Mouse (Mus musculus) testis, adult 2 months (tissue): ENCODE measurements around the gene Noct. TPM values are rescaled to one million over a fixed set of nuclear protein-coding genes. Genes with fewer than 3 reads are reported as not detected.

Experiments
- H3K27ac ChIP-seq: fragments of 200-500 bp; 2 replicates; pipeline ENCODE4 v1.5.1; 2012; ENCODE audit warnings: low read depth, low read length; ENCODE audit not compliant: control insufficient read depth, insufficient read depth
- H3K27me3 ChIP-seq: fragments of 200-500 bp; 2 replicates; pipeline ENCODE4 v1.6.1; 2012; ENCODE audit warnings: mild to moderate bottlenecking, low read length, moderate library complexity; ENCODE audit not compliant: control insufficient read depth, insufficient read depth
- H3K36me3 ChIP-seq: fragments of 200-500 bp; 2 replicates; pipeline ENCODE4 v1.6.1; 2012; ENCODE audit warnings: mild to moderate bottlenecking, low read length; ENCODE audit not compliant: control insufficient read depth, insufficient read depth
- H3K4me1 ChIP-seq: fragments of 200-500 bp; 2 replicates; pipeline ENCODE4 v1.6.1; 2012; ENCODE audit warnings: low read length; ENCODE audit not compliant: control insufficient read depth, insufficient read depth
- H3K4me3 ChIP-seq: fragments of 200-500 bp; 2 replicates; pipeline ENCODE4 v1.5.1; 2012; ENCODE audit warnings: low read depth, mild to moderate bottlenecking, low read length, moderate library complexity, mixed read lengths; ENCODE audit not compliant: control insufficient read depth
- CTCF ChIP-seq: fragments of 200-500 bp; IDR thresholded peaks from 2 replicates; pipeline ENCODE4 v1.5.1; 2012; ENCODE audit warnings: low read depth, mild to moderate bottlenecking, inconsistent platforms, low read length, moderate library complexity; ENCODE audit not compliant: control insufficient read depth, insufficient read depth, insufficient replicate concordance
- POLR2A ChIP-seq: fragments of 200-500 bp; IDR thresholded peaks from 2 replicates; pipeline ENCODE4 v1.6.1; 2012; ENCODE audit warnings: low read depth, mild to moderate bottlenecking, inconsistent platforms, low read length, moderate library complexity; ENCODE audit not compliant: control insufficient read depth
- polyA plus RNA-seq: library from polyadenylated mRNA; depleted of rRNA; stranded (reverse); fragments of >200 nt; gene quantifications from 2 replicates; pipeline ENCODE4 v1.2.3, GENCODE M21; 2012

Noct gene
- polyA plus RNA-seq, 1 experiment, result 7.4 TPM

DNA sequence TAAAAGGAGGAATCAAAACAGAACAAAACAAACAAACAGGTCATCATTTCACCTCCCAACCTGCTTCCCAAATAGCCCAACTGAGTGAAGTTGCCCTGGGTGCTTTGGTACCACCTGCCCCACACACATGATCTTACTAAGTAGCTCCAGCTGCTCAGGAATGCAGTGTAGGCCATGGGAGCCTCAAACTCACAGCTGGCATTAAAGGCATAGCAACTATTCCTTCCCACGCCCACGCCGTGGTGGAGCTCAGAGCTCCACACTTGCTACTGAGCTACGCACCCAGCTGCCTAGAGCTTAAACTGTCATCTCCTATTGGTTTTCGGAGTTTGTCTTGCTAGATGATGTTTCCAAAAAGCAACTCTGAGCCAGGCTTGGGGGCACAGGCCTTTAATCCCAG is 5.0 kb upstream of the Noct start:
- peaks cover 6% of the 10 kb centered on the region for H3K4me1 ChIP-seq
- no peak overlapping the region for H3K4me3 ChIP-seq
- H3K36me3 ChIP-seq, result no peaks in the 10 kb centered on the region
- H3K27me3 ChIP-seq, result no peaks in the 10 kb centered on the region
- TF ChIP-seq CTCF, result no peak
- TF ChIP-seq POLR2A, result no peak
- H3K27ac ChIP-seq, result no peak overlapping the region

DNA sequence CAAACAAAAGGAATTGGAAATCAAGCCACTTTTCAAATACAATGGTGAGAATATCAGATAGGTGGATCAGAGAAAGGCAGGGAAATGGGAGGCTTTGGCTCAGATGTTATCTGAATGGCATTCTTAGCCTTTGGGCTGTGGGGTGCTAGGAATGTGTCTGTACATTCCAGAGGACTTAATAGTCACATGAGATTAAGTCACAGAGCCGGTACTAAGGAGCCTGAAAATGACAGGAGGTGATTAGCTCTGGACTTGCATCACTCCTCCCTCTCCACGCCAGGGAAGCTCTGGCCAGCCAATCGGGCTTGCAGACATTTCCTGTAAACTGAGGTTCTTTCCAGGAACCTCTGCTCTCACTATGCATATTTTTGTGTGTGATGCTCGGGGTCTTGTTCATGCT is 3.4 kb upstream of the Noct start:
- peaks cover 7% of the 10 kb centered on the region for H3K4me1 ChIP-seq
- H3K36me3 ChIP-seq, result no peaks in the 10 kb centered on the region
- H3K4me3 ChIP-seq, result no peak overlapping the region
- no peak overlapping the region for H3K27ac ChIP-seq
- H3K27me3 ChIP-seq, result no peaks in the 10 kb centered on the region
- TF ChIP-seq CTCF, result no peak
- no peak for TF ChIP-seq POLR2A

DNA sequence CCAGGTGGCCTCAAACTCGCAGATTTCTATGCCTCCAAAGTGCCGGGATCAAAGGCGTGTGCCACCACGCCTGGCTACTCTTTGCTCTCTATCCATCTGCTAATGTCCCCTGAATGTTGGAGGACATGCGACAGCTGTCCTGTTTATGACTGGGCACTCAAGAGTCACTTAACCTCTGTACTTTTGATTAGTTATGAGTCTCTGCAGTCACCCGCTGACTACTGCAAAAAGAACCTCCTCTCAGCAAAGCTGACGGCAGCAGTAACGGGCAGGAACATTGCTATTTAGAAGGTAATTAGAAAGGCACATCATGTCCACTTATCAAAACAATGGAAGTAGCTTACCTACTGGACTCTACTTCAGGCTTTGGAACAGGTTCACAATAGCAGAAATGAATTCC is 2.4 kb upstream of the Noct start:
- no peaks in the 10 kb centered on the region for H3K36me3 ChIP-seq
- H3K4me1 ChIP-seq, result peaks cover 10% of the 10 kb centered on the region
- no peaks in the 10 kb centered on the region for H3K27me3 ChIP-seq
- no peak overlapping the region for H3K4me3 ChIP-seq
- H3K27ac ChIP-seq, result no peak overlapping the region
- TF ChIP-seq POLR2A (no peak), CTCF (no peak)

DNA sequence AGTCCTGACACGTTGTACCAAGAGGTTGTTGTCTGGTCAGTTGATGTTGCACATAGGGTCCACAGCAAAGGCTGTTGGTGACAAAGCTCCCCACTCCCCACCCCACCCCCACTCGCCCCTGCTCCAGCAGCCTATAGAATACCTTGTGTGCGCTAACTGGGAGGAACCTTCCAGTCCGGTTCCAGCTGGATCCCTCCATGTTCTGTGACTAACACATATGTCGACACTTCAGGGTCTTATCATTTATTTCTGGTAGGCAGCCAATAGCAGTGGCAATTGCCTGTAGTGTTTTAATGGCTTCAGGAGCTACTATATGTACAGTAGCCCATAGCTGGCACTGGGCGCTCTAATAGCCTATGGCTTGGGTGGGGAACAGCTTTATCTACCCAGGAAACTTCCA is 1.9 kb upstream of the Noct start:
- Histone ChIP-seq H3K4me3 (no peak overlapping the region), H3K36me3 (no peaks in the 10 kb centered on the region), H3K4me1 (peaks cover 10% of the 10 kb centered on the region), H3K27ac (no peak overlapping the region), H3K27me3 (no peaks in the 10 kb centered on the region)
- no peak for TF ChIP-seq CTCF
- TF ChIP-seq POLR2A, result no peak

DNA sequence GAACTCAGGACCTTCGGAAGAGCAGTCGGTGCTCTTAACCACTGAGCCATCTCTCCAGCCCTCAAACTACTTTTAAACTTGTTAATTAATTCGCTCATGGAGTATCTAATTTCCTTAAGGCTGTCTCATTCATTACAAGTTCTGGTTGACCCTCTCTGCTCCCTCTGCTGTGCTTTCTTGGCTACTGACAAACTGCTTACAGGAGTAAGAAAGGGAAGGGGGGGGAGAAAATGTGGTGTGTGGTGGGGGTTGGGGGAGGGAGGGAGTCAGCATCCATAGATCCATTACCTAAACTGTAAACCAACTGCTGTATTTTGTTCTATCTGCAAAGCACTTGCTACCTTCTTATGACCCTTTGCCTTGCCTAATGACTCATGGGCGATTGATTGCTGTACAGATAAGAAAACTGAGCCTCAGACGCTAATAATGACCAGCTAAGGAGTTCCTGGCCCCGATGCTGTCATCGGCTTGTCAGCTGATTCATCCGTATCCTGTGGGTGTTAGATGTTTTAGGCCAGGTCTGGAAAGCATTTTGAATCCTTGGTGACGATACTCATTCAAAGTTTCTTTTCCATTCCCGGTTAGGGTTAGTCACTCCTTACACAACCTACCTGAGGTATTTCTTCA is 1.3 kb upstream of the Noct start:
- no peak for TF ChIP-seq POLR2A
- no peak for TF ChIP-seq CTCF
- Histone ChIP-seq H3K4me3 (no peak overlapping the region), H3K4me1 (peaks cover 10% of the 10 kb centered on the region), H3K27ac (no peak overlapping the region), H3K27me3 (no peaks in the 10 kb centered on the region), H3K36me3 (no peaks in the 10 kb centered on the region)

DNA sequence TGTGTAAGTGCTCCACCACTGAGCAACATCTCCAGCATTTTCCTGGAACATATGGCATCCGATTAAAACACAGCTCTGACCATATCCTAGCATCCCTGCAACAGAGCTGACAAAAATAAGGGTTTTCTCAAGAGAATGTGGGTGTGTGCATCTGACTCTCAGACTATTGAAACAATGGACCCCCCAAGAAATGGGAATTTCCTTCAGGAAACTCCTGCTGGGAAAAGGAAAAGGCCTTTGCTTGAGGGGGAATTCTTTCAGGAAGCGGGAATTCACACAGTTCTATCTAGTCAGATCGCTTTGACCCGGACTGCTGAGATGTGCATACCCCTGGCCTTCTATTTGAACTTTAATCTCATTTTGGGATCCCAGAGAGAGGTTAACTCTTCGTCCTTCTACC is 691 bp upstream of the Noct start:
- no peaks in the 10 kb centered on the region for H3K27me3 ChIP-seq
- TF ChIP-seq CTCF (no peak), POLR2A (no peak)
- peaks cover 10% of the 10 kb centered on the region for H3K4me1 ChIP-seq
- no peak overlapping the region for H3K4me3 ChIP-seq
- no peak overlapping the region for H3K27ac ChIP-seq
- no peaks in the 10 kb centered on the region for H3K36me3 ChIP-seq

DNA sequence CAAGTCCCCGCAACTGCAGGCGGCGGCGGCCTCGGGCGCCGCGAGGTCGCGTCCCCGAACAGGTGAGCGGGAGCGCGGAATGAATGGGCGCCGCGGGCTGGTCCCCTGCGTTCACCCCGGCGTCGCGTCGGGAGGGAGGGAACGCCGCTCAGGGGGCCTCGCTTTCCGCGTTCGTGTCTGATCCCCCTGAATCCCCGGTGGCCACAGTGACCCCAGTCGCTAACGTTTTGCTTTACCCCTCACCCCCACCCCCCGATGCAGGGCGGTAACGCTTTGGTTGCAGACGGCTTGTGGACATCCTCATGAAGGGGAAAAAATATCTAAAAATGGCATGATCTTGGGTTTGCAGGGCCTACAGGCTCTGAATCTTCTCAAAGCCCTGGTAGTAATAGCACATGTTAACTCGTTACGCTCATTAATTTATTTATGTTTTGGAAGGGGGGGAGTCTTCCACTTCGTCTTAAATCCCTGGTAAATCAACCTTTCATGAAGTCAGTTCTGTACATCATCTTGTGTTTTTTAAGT is 1.0 kb downstream of the Noct start:
- Histone ChIP-seq H3K4me3 (peak overlapping the region; percentile 86), H3K36me3 (no peaks in the 10 kb centered on the region), H3K4me1 (peaks cover 10% of the 10 kb centered on the region), H3K27ac (peak overlapping the region; percentile 94), H3K27me3 (no peaks in the 10 kb centered on the region)
- no peak for TF ChIP-seq POLR2A
- TF ChIP-seq CTCF, result no peak

DNA sequence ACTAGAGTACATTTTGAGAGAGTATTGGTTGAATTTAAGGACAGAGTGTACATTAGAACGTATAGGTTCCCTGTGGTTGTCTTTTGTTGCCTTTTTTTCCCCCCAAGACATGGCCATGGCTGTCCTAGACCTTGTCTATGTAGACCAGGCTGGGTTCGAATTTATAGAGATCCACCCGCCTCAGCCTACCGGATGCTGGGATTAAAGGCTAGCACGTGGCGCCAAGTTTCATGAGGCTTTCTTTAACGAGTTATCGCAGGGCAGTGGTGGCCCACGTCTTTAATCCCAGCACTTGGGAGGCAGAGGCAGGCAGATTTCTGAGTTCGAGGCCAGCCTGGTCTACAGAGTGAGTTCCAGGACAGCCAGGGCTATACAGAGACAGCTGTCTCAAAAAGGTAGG is 1.7 kb downstream of the Noct start:
- Histone ChIP-seq H3K27me3 (no peaks in the 10 kb centered on the region), H3K36me3 (no peaks in the 10 kb centered on the region), H3K27ac (no peak overlapping the region), H3K4me1 (peaks cover 10% of the 10 kb centered on the region), H3K4me3 (no peak overlapping the region)
- TF ChIP-seq POLR2A (no peak), CTCF (no peak)
